Mouse (Mus musculus): ENCODE measurements around the gene Col27a1.

GRCm38 (mm10) chr4:63238141-63238540 lies 24.3 kb downstream of the Col27a1 start:
- TF ChIP-seq CTCF (IDR thresholded peaks at IDR 0.05 in 2 of 3, conservative IDR thresholded peaks at IDR 0.05 in 1 of 3; ENCODE audit: control insufficient read depth in 1 of 3, insufficient read depth in 1 of 3, low read depth in 2 of 3, low read length in 3 of 3, poor library complexity in 1 of 3, severe bottlenecking in 1 of 3) (no peak), ZC3H11A (IDR thresholded peaks at IDR 0.05; ENCODE audit: low read depth, low read length) (no peak), POLR2A (IDR thresholded peaks at IDR 0.05; ENCODE audit: control insufficient read depth in 1 of 2, insufficient read depth in 1 of 2, low read depth in 1 of 2, low read length in 2 of 2, poor library complexity in 1 of 2) (no peak), KAT2A (conservative IDR thresholded peaks at IDR 0.05; ENCODE audit: low read depth, low read length) (no peak), MAFK (IDR thresholded peaks at IDR 0.05; ENCODE audit: borderline replicate concordance, low read depth, low read length) (no peak), CHD1 (IDR thresholded peaks at IDR 0.05; ENCODE audit: low read depth, low read length) (no peak), GATA1 (IDR thresholded peaks at IDR 0.05; ENCODE audit: low read depth, low read length) (no peak), UBTF (IDR thresholded peaks at IDR 0.05; ENCODE audit: borderline replicate concordance, insufficient read depth, low read depth, low read length) (no peak)
